Comparison of ENCODE assay signal across 8 mouse cellular contexts in genomic region chr17:34898160-34898586, GRCm38 (mm10). TPM values are rescaled to one million over a fixed set of nuclear protein-coding genes. Genes with fewer than 3 reads are reported as not detected.
DNase-seq lines count a peak whose midpoint lies in the region; ATAC-seq and TF ChIP-seq lines count a peak whose summit lies in the region.

C2 (minus strand) TSS chr17:34898265.
Ehmt2 (plus strand) TSS chr17:34898469.

- peak within 1 kb of the TSS; percentile 96 for H3K9ac ChIP-seq in forebrain, embryonic 15.5 days (replicated peaks)
- H3K9ac ChIP-seq in lung, embryonic 14.5 days = peak within 1 kb of the TSS; percentile 96

- 0% methylated on average over 16 of the region's 44 CpGs for WGBS in forebrain, embryonic 15.5 days
- 1% methylated on average over 38 of the region's 44 CpGs for WGBS in lung, embryonic 14.5 days
- WGBS in olfactory bulb, adult 2 months = under 1% methylated on average over 43 of the region's 44 CpGs

- peak within 1 kb of the TSS; percentile 94 for H3K4me3 ChIP-seq in forebrain, embryonic 15.5 days
- H3K4me3 ChIP-seq in lung, embryonic 14.5 days (ENCODE audit: low read depth, low read length) = peak within 1 kb of the TSS; percentile 89
- peak within 1 kb of the TSS; percentile 99 for H3K4me3 ChIP-seq in olfactory bulb, adult 2 months (ENCODE audit: insufficient read depth, low read depth, low read length)

- peaks cover 19% of the 10 kb centered on the region for H3K36me3 ChIP-seq in forebrain, embryonic 15.5 days
- H3K36me3 ChIP-seq in lung, embryonic 14.5 days (ENCODE audit: insufficient read depth) = peaks cover 29% of the 10 kb centered on the region

- intact Hi-C loops in heart, postnatal 14 days (cut with DNase I) = loop anchor here (2.0 kb wide), 1 partner anchor 47 kb away; the partner anchor contains the start of genes Nelfe and Skiv2l

- no peaks in the 10 kb centered on the region for H3K27me3 ChIP-seq in forebrain, embryonic 15.5 days
- no peaks in the 10 kb centered on the region for H3K27me3 ChIP-seq in lung, embryonic 14.5 days (ENCODE audit: insufficient read depth, low read length)

- ATAC-seq in forebrain, embryonic 15.5 days (replicated peaks) = peak; percentile 46
- peak; percentile 76 for ATAC-seq in lung, embryonic 14.5 days (ENCODE audit: insufficient read depth)

- H3K4me2 ChIP-seq in forebrain, embryonic 15.5 days (replicated peaks) = peak within 1 kb of the TSS; percentile 97
- H3K4me2 ChIP-seq in lung, embryonic 14.5 days = peak within 1 kb of the TSS; percentile 86

- TF ChIP-seq CTCF in lung, embryonic 14.5 days (IDR thresholded peaks at IDR 0.05; ENCODE audit: low read depth) = no peak
- TF ChIP-seq CTCF in olfactory bulb, adult 2 months (IDR thresholded peaks at IDR 0.05; ENCODE audit: insufficient read depth, low read depth, low read length) = no peak

- peak within 1 kb of the TSS; percentile 97 for H3K27ac ChIP-seq in forebrain, embryonic 15.5 days (replicated peaks)
- peak within 1 kb of the TSS; percentile 98 for H3K27ac ChIP-seq in lung, embryonic 14.5 days (ENCODE audit: low read depth)
- H3K27ac ChIP-seq in olfactory bulb, adult 2 months (ENCODE audit: insufficient read depth, low read depth, low read length) = peak within 1 kb of the TSS; percentile 87

- peak; percentile 56 for DNase-seq in ES-CJ7 (ENCODE audit: low read depth, low spot score)
- peak; percentile 77 for DNase-seq in cerebellum, adult 11 months
- peak; percentile 83 to 88 for DNase-seq in heart, postnatal 14 days
- DNase-seq in layer of hippocampus, adult 18-20 months (ENCODE audit: low spot score in 2 of 2) = peak; percentile 78 to 83
- peak; percentile 91 for DNase-seq in lung, embryonic 14.5 days
- peak; percentile 63 to 68 for DNase-seq in thymus, adult 18-20 months

- no peaks in the 10 kb centered on the region for H3K9me3 ChIP-seq in forebrain, embryonic 15.5 days
- no peaks in the 10 kb centered on the region for H3K9me3 ChIP-seq in lung, embryonic 14.5 days (ENCODE audit: low read depth, low read length)

- H3K4me1 ChIP-seq in forebrain, embryonic 15.5 days = peaks cover 56% of the 10 kb centered on the region
- peaks cover 11% of the 10 kb centered on the region; the same call in 1 of the 2 replicates for H3K4me1 ChIP-seq in lung, embryonic 14.5 days (ENCODE audit: insufficient read depth)
- H3K4me1 ChIP-seq in olfactory bulb, adult 2 months (ENCODE audit: control insufficient read depth, insufficient read depth, low read length) = peaks cover 21% of the 10 kb centered on the region

- peak; percentile 69 for TF ChIP-seq POLR2A in olfactory bulb, adult 2 months (IDR thresholded peaks at IDR 0.05; ENCODE audit: insufficient read depth, low read depth, low read length)

RNA-seq across cellular contexts. Expression of gene C2, which starts in this region (rescaled TPM):
- polyA plus RNA-seq in forebrain, embryonic 15.5 days (2015; fragmentation: Nextera tagmentation; extraction: Ambion mirVana) = 0.77 and 1.5 TPM in 2 replicates
- 1 to 10 TPM; 4.3 to 6.0 TPM for total RNA-seq in heart, postnatal 14 days (2021)
- total RNA-seq in layer of hippocampus, adult 18-20 months (2021) = 1 to 10 TPM in 1 of 2 experiments, under 1 TPM in 1; 0.89 to 3.1 TPM
- 1.3 and 1.4 TPM in 2 replicates for polyA plus RNA-seq in lung, embryonic 14.5 days (2014; fragmentation: Nextera tagmentation; extraction: Ambion mirVana)
- polyA plus RNA-seq in olfactory bulb, adult 2 months (2012; ENCODE audit: insufficient read depth, insufficient read length, low replicate concordance, missing spikeins) = not detected in 2 replicates

RNA-seq across cellular contexts. Expression of gene Ehmt2, which starts in this region (rescaled TPM):
- polyA plus RNA-seq in forebrain, embryonic 15.5 days (2015; fragmentation: Nextera tagmentation; extraction: Ambion mirVana) = 108 and 111 TPM in 2 replicates
- 10 to 100 TPM; 45.2 to 49.4 TPM for total RNA-seq in heart, postnatal 14 days (2021)
- total RNA-seq in layer of hippocampus, adult 18-20 months (2021) = 100 to 1,000 TPM; 186 to 193 TPM
- polyA plus RNA-seq in lung, embryonic 14.5 days (2014; fragmentation: Nextera tagmentation; extraction: Ambion mirVana) = 64.1 and 71.0 TPM in 2 replicates
- 130 TPM in 1 of 2 replicates, not detected in the other for polyA plus RNA-seq in olfactory bulb, adult 2 months (2012; ENCODE audit: insufficient read depth, insufficient read length, low replicate concordance, missing spikeins)

Comparison
In these comparisons a context has a peak if more than half of its experiments do, and no peak if none do; other contexts are left out.
1. Peak in every context shown above with its lines: DNase-seq, ATAC-seq, H3K4me3 ChIP-seq and H3K27ac ChIP-seq.